19 mouse cellular contexts compared by ENCODE assay signal in the genomic region with DNA sequence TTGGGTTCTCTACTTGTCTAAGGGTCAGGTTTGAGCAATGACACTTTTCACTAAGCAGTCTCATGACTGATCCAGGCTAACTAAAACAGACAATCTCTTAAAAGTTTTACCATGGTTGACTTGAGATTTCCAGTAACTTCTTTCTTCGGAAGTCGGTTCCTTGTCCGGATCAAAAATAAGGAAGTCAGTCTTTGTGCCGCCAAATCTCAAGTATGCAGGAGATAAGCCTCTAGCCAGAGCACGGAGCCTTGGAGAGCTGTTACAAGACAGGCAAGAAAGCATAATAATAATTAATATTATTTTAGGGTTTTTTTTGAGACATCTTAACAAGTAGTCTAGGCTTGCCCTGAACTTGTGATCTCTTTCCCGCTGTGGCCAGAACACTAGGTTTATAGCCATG.
"Had no signal": no experiment of that assay in that cellular context is flagged by ENCODE, and none has a peak within 500 bp of the region (broad histone marks: within the 10 kb centered on the region; RNA-seq: fewer than 3 reads in every experiment).

No protein-coding gene starts in this region.

- H3K27ac ChIP-seq: midbrain, embryonic 10.5 days; midbrain, embryonic 12.5 days; neural tube, embryonic 13.5 days; neural tube, embryonic 15.5 days had no signal

- DNase-seq: lung, adult 18-20 months; lung, embryonic 14.5 days; lung, postnatal 10 days; lung, postnatal 4 days; midbrain, embryonic 14.5 days; retina, postnatal 1 day; right cerebral cortex, adult 18-20 months; right cerebral cortex, postnatal 25 days; right cerebral cortex, postnatal 4 days; spleen, adult 18-20 months; thymus, adult 18-20 months; thymus, postnatal 14 days; thymus, postnatal 36 days had no signal

- H3K36me3 ChIP-seq: midbrain, embryonic 10.5 days; midbrain, embryonic 12.5 days; neural tube, embryonic 13.5 days; neural tube, embryonic 15.5 days had no signal

- H3K4me3 ChIP-seq: midbrain, embryonic 10.5 days; midbrain, embryonic 12.5 days; myocyte; neural tube, embryonic 13.5 days; neural tube, embryonic 15.5 days had no signal

- H3K4me2 ChIP-seq: lung, embryonic 14.5 days; midbrain, embryonic 12.5 days; neural tube, embryonic 13.5 days; neural tube, embryonic 15.5 days had no signal

- H3K9me3 ChIP-seq: midbrain, embryonic 10.5 days; midbrain, embryonic 12.5 days; neural tube, embryonic 13.5 days; neural tube, embryonic 15.5 days had no signal

- ATAC-seq: midbrain, embryonic 16.5 days had no signal

- H3K9ac ChIP-seq: lung, embryonic 14.5 days; midbrain, embryonic 12.5 days; neural tube, embryonic 13.5 days; neural tube, embryonic 15.5 days had no signal

- H3K27me3 ChIP-seq: midbrain, embryonic 12.5 days; neural tube, embryonic 13.5 days; neural tube, embryonic 15.5 days had no signal

- H3K4me1 ChIP-seq: midbrain, embryonic 12.5 days; neural tube, embryonic 13.5 days; neural tube, embryonic 15.5 days had no signal
